Mouse (Mus musculus): ENCODE results near the gene Ssbp2. TPM values are rescaled to one million over a fixed set of nuclear protein-coding genes. Genes with fewer than 3 reads are reported as not detected.

Gene Ssbp2
- polyA plus RNA-seq, 1 experiment = 7.9 TPM

- Histone ChIP-seq H3K4me3 (ENCODE audit: control insufficient read depth, low read depth, low read length) (no peak overlapping the region), H3K27me3 (ENCODE audit: control insufficient read depth, insufficient read depth, low read length) (no peaks in the 10 kb centered on the region), H3K36me3 (ENCODE audit: control insufficient read depth, insufficient read depth, low read length) (no peaks in the 10 kb centered on the region), H3K27ac (ENCODE audit: control insufficient read depth, insufficient read depth, low read depth, low read length) (no peak overlapping the region), H3K4me1 (ENCODE audit: control insufficient read depth, insufficient read depth, low read length) (no peaks in the 10 kb centered on the region)
- TF ChIP-seq CTCF (IDR thresholded peaks at IDR 0.05; ENCODE audit: control insufficient read depth, insufficient read depth, insufficient replicate concordance, low read depth, low read length) (peak; percentile 53; the same call in 1 of the 2 replicates), POLR2A (IDR thresholded peaks at IDR 0.05; ENCODE audit: control insufficient read depth, low read depth, low read length) (no peak)
These were observed 188.2 kb downstream of the Ssbp2 start for GRCm38 (mm10) chr13:91648240-91648639.

- no peak overlapping the region for H3K27ac ChIP-seq (ENCODE audit: control insufficient read depth, insufficient read depth, low read depth, low read length)
- TF ChIP-seq POLR2A (IDR thresholded peaks at IDR 0.05; ENCODE audit: control insufficient read depth, low read depth, low read length) = no peak
- TF ChIP-seq CTCF (IDR thresholded peaks at IDR 0.05; ENCODE audit: control insufficient read depth, insufficient read depth, insufficient replicate concordance, low read depth, low read length) = no peak
- no peaks in the 10 kb centered on the region for H3K27me3 ChIP-seq (ENCODE audit: control insufficient read depth, insufficient read depth, low read length)
- no peak overlapping the region for H3K4me3 ChIP-seq (ENCODE audit: control insufficient read depth, low read depth, low read length)
- H3K36me3 ChIP-seq (ENCODE audit: control insufficient read depth, insufficient read depth, low read length) = no peaks in the 10 kb centered on the region
- no peaks in the 10 kb centered on the region for H3K4me1 ChIP-seq (ENCODE audit: control insufficient read depth, insufficient read depth, low read length)
These were observed 189.8 kb downstream of the Ssbp2 start for GRCm38 (mm10) chr13:91649926-91650325.

GRCm38 (mm10) chr13:91661068-91661795 lies 201.1 kb downstream of the Ssbp2 start:
- no peaks in the 10 kb centered on the region for H3K4me1 ChIP-seq (ENCODE audit: control insufficient read depth, insufficient read depth, low read length)
- H3K27me3 ChIP-seq (ENCODE audit: control insufficient read depth, insufficient read depth, low read length) = no peaks in the 10 kb centered on the region
- H3K4me3 ChIP-seq (ENCODE audit: control insufficient read depth, low read depth, low read length) = no peak overlapping the region
- H3K27ac ChIP-seq (ENCODE audit: control insufficient read depth, insufficient read depth, low read depth, low read length) = no peak overlapping the region
- no peaks in the 10 kb centered on the region for H3K36me3 ChIP-seq (ENCODE audit: control insufficient read depth, insufficient read depth, low read length)
- TF ChIP-seq POLR2A (IDR thresholded peaks at IDR 0.05; ENCODE audit: control insufficient read depth, low read depth, low read length) = no peak
- no peak for TF ChIP-seq CTCF (IDR thresholded peaks at IDR 0.05; ENCODE audit: control insufficient read depth, insufficient read depth, insufficient replicate concordance, low read depth, low read length)

- Histone ChIP-seq H3K27ac (ENCODE audit: control insufficient read depth, insufficient read depth, low read depth, low read length) (no peak overlapping the region), H3K27me3 (ENCODE audit: control insufficient read depth, insufficient read depth, low read length) (no peaks in the 10 kb centered on the region), H3K4me3 (ENCODE audit: control insufficient read depth, low read depth, low read length) (no peak overlapping the region), H3K4me1 (ENCODE audit: control insufficient read depth, insufficient read depth, low read length) (no peaks in the 10 kb centered on the region), H3K36me3 (ENCODE audit: control insufficient read depth, insufficient read depth, low read length) (no peaks in the 10 kb centered on the region)
- TF ChIP-seq POLR2A (IDR thresholded peaks at IDR 0.05; ENCODE audit: control insufficient read depth, low read depth, low read length) (no peak), CTCF (IDR thresholded peaks at IDR 0.05; ENCODE audit: control insufficient read depth, insufficient read depth, insufficient replicate concordance, low read depth, low read length) (no peak)
These were observed 202.7 kb downstream of the Ssbp2 start for GRCm38 (mm10) chr13:91662751-91663150.

GRCm38 (mm10) chr13:91673241-91673640 lies 213.2 kb downstream of the Ssbp2 start:
- TF ChIP-seq CTCF (IDR thresholded peaks at IDR 0.05; ENCODE audit: control insufficient read depth, insufficient read depth, insufficient replicate concordance, low read depth, low read length) (no peak; the same call in 1 of the 2 replicates), POLR2A (IDR thresholded peaks at IDR 0.05; ENCODE audit: control insufficient read depth, low read depth, low read length) (no peak)
- Histone ChIP-seq H3K36me3 (ENCODE audit: control insufficient read depth, insufficient read depth, low read length) (no peaks in the 10 kb centered on the region), H3K27me3 (ENCODE audit: control insufficient read depth, insufficient read depth, low read length) (no peaks in the 10 kb centered on the region), H3K4me3 (ENCODE audit: control insufficient read depth, low read depth, low read length) (no peak overlapping the region), H3K27ac (ENCODE audit: control insufficient read depth, insufficient read depth, low read depth, low read length) (no peak overlapping the region), H3K4me1 (ENCODE audit: control insufficient read depth, insufficient read depth, low read length) (no peaks in the 10 kb centered on the region)

- H3K4me1 ChIP-seq (ENCODE audit: control insufficient read depth, insufficient read depth, low read length) = no peaks in the 10 kb centered on the region
These were observed 220.8 kb downstream of the Ssbp2 start for GRCm38 (mm10) chr13:91680764-91681437.

GRCm38 (mm10) chr13:91681474-91681873 lies 221.4 kb downstream of the Ssbp2 start:
- TF ChIP-seq CTCF (IDR thresholded peaks at IDR 0.05; ENCODE audit: control insufficient read depth, insufficient read depth, insufficient replicate concordance, low read depth, low read length) (no peak), POLR2A (IDR thresholded peaks at IDR 0.05; ENCODE audit: control insufficient read depth, low read depth, low read length) (no peak)
- H3K27me3 ChIP-seq (ENCODE audit: control insufficient read depth, insufficient read depth, low read length) = no peaks in the 10 kb centered on the region

More at GRCm38 (mm10) chr13:91680764-91681437, 220.8 kb downstream of the Ssbp2 start:
- no peaks in the 10 kb centered on the region for H3K36me3 ChIP-seq (ENCODE audit: control insufficient read depth, insufficient read depth, low read length)
- no peak overlapping the region for H3K4me3 ChIP-seq (ENCODE audit: control insufficient read depth, low read depth, low read length)
- no peaks in the 10 kb centered on the region for H3K27me3 ChIP-seq (ENCODE audit: control insufficient read depth, insufficient read depth, low read length)
- H3K27ac ChIP-seq (ENCODE audit: control insufficient read depth, insufficient read depth, low read depth, low read length) = no peak overlapping the region
- TF ChIP-seq POLR2A (IDR thresholded peaks at IDR 0.05; ENCODE audit: control insufficient read depth, low read depth, low read length) = no peak
- no peak for TF ChIP-seq CTCF (IDR thresholded peaks at IDR 0.05; ENCODE audit: control insufficient read depth, insufficient read depth, insufficient replicate concordance, low read depth, low read length)

More at GRCm38 (mm10) chr13:91681474-91681873, 221.4 kb downstream of the Ssbp2 start:
- Histone ChIP-seq H3K27ac (ENCODE audit: control insufficient read depth, insufficient read depth, low read depth, low read length) (no peak overlapping the region), H3K4me3 (ENCODE audit: control insufficient read depth, low read depth, low read length) (no peak overlapping the region), H3K4me1 (ENCODE audit: control insufficient read depth, insufficient read depth, low read length) (no peaks in the 10 kb centered on the region), H3K36me3 (ENCODE audit: control insufficient read depth, insufficient read depth, low read length) (no peaks in the 10 kb centered on the region)

Data from testis, adult 2 months (tissue).